Mouse (Mus musculus) liver, adult (tissue): ENCODE results near the gene Secisbp2.

Experiments used
- GATA4 ChIP-seq: IDR thresholded peaks from 2 replicates; pipeline ENCODE4 v1.6.1; 2014; ENCODE audit warnings: mild to moderate bottlenecking, low read length; ENCODE audit not compliant: insufficient replicate concordance

Secisbp2 gene

GRCm38 (mm10) chr13:51697897-51698296, 46.4 kb downstream of the Secisbp2 start:
- no peak for TF ChIP-seq GATA4

- TF ChIP-seq GATA4, result no peak
Observed at GRCm38 (mm10) chr13:51698318-51698717, 46.8 kb downstream of the Secisbp2 start.

GRCm38 (mm10) chr13:51703893-51704292, 52.4 kb downstream of the Secisbp2 start:
- no peak for TF ChIP-seq GATA4

GRCm38 (mm10) chr13:51705882-51706854, 54.7 kb downstream of the Secisbp2 start:
- no peak for TF ChIP-seq GATA4

- TF ChIP-seq GATA4, result no peak
Observed at GRCm38 (mm10) chr13:51710738-51711137, 59.2 kb downstream of the Secisbp2 start.

GRCm38 (mm10) chr13:51712022-51712421, 60.5 kb downstream of the Secisbp2 start:
- no peak for TF ChIP-seq GATA4

- no peak for TF ChIP-seq GATA4
Observed at GRCm38 (mm10) chr13:51716350-51717263, 65.1 kb downstream of the Secisbp2 start.

GRCm38 (mm10) chr13:51719256-51719655, 67.8 kb downstream of the Secisbp2 start:
- no peak for TF ChIP-seq GATA4

- TF ChIP-seq GATA4, result no peak
Observed at GRCm38 (mm10) chr13:51720556-51720955, 69.1 kb downstream of the Secisbp2 start.

- no peak for TF ChIP-seq GATA4
Observed at GRCm38 (mm10) chr13:51723114-51723513, 71.6 kb downstream of the Secisbp2 start.

GRCm38 (mm10) chr13:51724566-51724965, 73.1 kb downstream of the Secisbp2 start:
- TF ChIP-seq GATA4, result no peak

GRCm38 (mm10) chr13:51725446-51725845, 73.9 kb downstream of the Secisbp2 start:
- no peak for TF ChIP-seq GATA4

GRCm38 (mm10) chr13:51725926-51726574, 74.6 kb downstream of the Secisbp2 start:
- no peak for TF ChIP-seq GATA4

- TF ChIP-seq GATA4, result no peak
Observed at GRCm38 (mm10) chr13:51727364-51727763, 75.9 kb downstream of the Secisbp2 start.

GRCm38 (mm10) chr13:51729887-51730361, 78.4 kb downstream of the Secisbp2 start:
- no peak for TF ChIP-seq GATA4
